Mouse (Mus musculus) inflammation-experienced regulatory T-cells, adult 6 months (primary cell): ENCODE data around the gene Rab5c. TPM values are rescaled to one million over a fixed set of nuclear protein-coding genes. Genes with fewer than 3 reads are reported as not detected.

Experiments used
- ATAC-seq: one replicate; pipeline ENCODE4 v1.8.0; 2017
- polyA plus RNA-seq, 3 experiments: library from polyadenylated mRNA; unstranded; fragments of 100-300 nt; shearing (Covaris generic); gene quantifications; one replicate each; pipeline ENCODE4 v1.2.1; 2017

Gene Rab5c
- polyA plus RNA-seq, 3 experiments from 2014 or later = 24.7 to 54.7 (median 48.7) TPM

GRCm38 (mm10) chr11:100752294-100752693, 14.3 kb upstream of the Rab5c start:
- ATAC-seq = no peak

DNA sequence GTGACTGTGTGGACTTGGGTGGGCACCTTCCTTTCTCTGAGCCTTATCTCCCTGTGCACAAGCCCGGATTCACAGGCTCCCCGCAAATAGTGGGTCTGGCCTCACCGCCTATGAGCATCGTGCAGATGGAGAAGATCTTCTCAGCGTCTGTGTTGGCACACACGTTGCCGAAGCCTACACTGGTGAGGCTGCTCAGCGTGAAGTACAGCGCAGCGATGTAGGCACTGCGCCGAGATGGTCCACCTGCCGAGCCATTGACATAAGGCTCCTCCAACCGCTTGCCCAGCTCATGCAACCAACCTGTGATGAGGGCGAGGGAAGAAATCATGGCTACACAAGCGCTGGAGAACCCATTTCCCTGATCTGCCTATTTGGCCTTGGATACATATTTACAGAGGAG, 12.1 kb upstream of the Rab5c start:
- ATAC-seq = no peak

- no peak for ATAC-seq
Observed at GRCm38 (mm10) chr11:100749469-100749868, 11.5 kb upstream of the Rab5c start.

- ATAC-seq = no peak
Observed at GRCm38 (mm10) chr11:100748620-100749019, 10.6 kb upstream of the Rab5c start.

- no peak for ATAC-seq
Observed at GRCm38 (mm10) chr11:100747114-100747513, 9.1 kb upstream of the Rab5c start.

GRCm38 (mm10) chr11:100746546-100746945, 8.5 kb upstream of the Rab5c start:
- no peak for ATAC-seq

DNA sequence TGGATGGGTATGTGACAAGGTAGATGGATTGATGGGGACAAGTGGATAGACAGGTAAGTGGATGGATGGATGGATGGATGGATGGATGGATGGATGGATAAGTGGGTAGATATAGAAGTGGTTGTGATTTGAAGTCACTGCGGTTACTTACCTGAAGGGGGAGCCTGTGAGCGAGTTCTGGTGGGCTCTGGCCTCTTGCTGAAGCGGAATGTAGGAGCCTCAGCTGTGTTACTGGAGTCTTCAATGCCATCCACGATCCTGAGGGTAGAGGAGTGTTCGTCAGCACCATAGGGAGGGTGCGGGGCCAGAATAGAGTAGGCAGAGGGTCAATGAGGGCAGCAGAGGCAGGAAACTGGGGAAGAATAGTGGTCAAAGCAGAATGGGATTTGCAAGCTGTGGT, 7.1 kb upstream of the Rab5c start:
- ATAC-seq = peak; percentile 56

- ATAC-seq = no peak
Observed at GRCm38 (mm10) chr11:100741348-100741747, 3.3 kb upstream of the Rab5c start.

GRCm38 (mm10) chr11:100738749-100739148, 734 bp upstream of the Rab5c start:
- no peak for ATAC-seq

DNA sequence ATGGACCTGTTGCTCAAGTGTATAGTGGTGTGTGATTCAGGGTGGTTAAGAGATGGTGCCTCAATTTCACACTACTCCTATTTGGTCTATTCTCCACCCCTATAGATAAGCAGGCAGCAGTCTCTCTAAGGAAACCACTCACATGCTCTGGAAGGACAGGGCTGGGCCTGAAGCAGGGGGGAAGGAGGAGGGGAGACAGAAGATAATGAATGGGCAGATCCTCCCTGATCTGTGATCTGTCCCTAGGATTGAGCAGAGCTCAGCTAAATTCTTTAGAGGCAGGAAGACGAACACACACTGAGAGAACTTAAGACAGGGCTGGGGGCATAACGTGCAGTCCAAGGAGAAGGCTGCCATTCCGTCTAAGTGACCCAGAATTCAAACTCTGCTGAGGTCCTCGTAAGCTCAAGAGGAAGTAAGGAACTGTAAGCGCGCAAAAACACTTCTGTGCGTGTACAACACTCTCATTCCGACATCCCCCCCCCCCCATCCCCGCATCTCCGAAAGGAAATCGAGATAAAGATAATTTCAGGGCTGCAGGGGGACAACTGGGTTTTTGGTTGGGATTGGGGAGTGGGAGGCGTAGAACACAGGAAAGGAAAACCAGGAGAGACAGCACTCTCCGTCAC, 796 bp downstream of the Rab5c start:
- no peak for ATAC-seq

DNA sequence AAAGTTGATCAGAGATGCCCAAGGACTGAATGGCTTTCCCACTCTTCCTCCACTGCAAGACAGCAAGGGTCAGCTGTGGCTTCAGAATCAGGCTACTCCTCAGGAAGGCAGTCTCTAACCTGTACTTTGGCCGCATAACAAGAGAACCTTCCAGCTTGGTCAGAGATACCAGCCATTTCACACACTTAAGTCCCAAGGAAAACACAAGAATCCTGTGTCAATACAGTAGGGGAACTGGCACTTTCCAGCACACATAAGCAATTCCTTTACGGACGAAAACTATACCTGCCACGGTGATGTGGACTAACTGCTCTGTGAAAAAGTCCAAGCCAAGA, 1.3 kb downstream of the Rab5c start:
- ATAC-seq = no peak

DNA sequence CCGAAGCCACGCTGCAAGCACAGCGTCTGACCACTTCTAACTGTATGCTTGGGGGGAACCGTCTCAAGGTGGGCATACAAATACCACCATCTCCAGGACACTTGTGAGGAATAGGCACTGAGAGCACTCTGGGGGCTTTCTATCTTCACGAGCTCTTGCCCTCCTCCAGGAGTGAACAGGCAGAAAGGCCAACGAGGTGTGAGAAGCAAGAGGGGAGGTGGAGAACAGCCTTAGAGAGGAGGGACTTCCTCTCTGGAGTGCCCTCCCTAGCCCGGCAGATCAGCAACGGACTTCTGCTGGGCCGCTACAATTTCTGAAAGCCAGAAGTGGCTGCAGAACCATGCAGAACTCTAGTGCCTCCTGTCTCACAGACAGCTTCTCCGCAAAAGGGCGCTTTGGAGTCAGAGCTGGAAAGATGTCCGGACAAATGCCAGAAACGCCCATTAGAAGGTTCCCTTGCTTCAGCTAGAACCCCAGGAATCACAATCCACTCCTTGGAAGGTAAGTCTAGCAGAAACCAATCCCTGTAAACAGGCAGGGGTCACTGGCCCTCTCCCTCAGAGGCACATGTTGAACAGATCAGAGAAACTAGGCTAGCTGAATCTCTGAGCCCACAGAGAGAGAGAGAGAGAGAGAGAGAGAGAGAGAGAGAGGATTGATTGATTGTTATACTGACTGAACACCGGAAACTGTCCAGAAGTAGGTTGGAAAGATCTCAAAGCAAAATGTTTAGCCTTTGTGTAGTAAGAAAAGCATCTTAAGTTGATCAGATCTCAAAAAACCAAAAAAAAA, 1.9 kb downstream of the Rab5c start:
- no peak for ATAC-seq

GRCm38 (mm10) chr11:100735134-100735865, 2.7 kb downstream of the Rab5c start:
- ATAC-seq = no peak

DNA sequence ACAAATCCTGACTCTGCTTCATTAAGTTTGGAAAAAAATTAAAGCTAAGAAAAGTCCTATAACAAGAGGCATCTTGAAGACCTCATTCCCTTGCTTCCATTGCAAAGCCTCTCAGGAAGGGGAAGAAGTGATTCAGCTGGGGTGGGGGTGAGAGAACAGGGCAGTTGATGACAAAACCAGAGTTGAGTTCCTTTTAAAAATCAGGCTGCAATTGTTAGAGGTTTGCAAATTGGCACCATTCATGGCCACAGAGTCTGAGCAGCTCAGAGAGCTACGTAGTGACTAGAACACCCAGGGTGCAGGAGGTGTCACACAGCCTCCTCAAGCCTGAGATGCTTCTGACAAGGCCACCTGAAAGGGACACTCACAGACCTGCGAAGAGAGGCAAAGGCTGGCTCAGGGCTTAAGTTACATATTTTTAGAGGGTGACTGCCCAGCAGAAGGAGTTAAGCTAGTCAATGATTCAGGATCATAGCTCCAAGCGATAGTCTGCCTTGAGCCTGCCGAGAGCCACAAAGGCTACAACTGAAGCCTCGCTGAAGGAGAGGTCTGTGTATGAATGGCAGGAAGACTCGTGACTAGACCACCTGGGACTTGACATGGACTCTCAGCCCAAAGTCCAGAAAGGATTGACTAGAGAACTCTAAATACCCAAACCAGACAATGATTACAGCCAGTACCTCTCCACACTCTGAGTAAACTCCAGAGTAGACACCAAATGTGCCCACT, 7.4 kb downstream of the Rab5c start:
- ATAC-seq = no peak

- peak; percentile 35 for ATAC-seq
Observed at GRCm38 (mm10) chr11:100729976-100730375, 8.0 kb downstream of the Rab5c start.

GRCm38 (mm10) chr11:100728601-100729000, 9.4 kb downstream of the Rab5c start:
- no peak for ATAC-seq

GRCm38 (mm10) chr11:100727201-100727600, 10.8 kb downstream of the Rab5c start:
- no peak for ATAC-seq

GRCm38 (mm10) chr11:100724919-100725512, 13.0 kb downstream of the Rab5c start:
- ATAC-seq = no peak

DNA sequence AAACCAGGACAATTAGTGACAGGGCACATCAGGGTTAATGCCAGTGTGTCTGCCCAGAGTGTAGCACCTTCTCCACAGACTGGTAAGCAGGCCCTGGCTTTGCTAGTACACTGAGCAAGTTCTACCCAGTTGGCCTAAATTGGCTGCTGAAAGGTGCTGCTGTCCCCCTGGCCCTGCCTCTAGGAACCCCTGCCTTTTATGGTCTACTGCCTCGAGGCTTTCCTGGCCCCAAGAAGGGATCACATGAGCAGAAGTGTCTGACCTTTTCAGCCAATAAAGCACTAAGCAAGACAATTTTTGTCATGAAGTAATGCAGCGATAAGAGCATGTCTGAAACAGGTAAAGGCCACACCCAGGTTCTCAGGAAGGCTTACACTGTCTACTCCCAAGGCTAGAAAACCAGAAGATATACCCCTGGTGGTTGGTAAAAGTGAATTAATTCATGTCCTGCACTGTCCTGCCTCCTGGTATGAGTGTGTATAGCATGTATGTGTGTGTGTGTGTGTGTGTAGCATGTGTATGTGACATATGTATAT, 15.5 kb downstream of the Rab5c start:
- ATAC-seq = no peak

DNA sequence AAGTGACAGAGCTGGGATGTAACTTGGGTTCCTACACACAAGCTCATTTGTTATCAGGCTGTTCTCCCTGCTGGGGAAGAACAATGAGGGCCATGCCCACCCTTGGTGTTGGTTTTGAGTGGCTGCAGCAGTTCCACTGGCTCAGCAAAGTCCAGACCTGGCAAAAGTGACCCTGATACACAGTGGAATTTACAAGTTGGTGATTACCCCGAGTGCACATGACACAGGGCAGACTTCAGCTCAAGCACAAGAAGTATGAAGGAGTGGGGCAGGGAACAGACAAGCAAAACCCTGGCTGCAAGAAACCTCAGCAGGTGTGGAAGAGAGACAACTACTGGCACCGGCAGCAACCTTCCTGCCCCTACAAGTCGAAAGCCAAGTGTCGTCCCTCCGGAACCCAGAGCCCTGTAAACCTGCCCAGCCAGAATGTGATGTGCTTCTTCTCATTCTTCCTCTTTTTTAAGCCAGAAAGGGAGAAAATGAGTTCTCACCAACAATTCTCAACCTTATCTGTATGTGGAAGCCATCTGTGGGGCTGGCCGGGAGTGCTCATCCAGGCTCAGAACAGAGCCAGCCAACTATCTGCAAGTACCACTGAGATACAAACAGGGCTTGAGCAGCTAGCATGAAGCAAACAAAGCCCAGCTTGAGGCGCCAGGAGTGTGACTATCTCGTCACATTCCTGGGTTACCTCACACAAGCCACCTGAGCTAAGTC, 16.1 kb downstream of the Rab5c start:
- ATAC-seq = no peak

- ATAC-seq = no peak
Observed at GRCm38 (mm10) chr11:100721254-100721653, 16.8 kb downstream of the Rab5c start.

- no peak for ATAC-seq
Observed at GRCm38 (mm10) chr11:100720345-100720744, 17.7 kb downstream of the Rab5c start.
